In genomic region chr4:101357923-101358322, GRCm38 (mm10) we compare ENCODE assay signal across 7 mouse cellular contexts.
DNase-seq lines count a peak whose midpoint lies in the region; ATAC-seq lines count a peak whose summit lies in the region.

No protein-coding gene starts in this region.

- H3K27me3 ChIP-seq in neural tube, embryonic 11.5 days (ENCODE audit: control insufficient read depth, insufficient read depth, low read length), result no peaks in the 10 kb centered on the region
- H3K27me3 ChIP-seq in heart, embryonic 14.5 days (ENCODE audit: control insufficient read depth, insufficient read depth, low read length), result no peaks in the 10 kb centered on the region
- H3K27me3 ChIP-seq in liver, embryonic 11.5 days (replicated peaks; ENCODE audit: control insufficient read depth, insufficient read depth, low read length), result peaks cover 11% of the 10 kb centered on the region; the same call in 1 of the 2 replicates

- peak overlapping the region; percentile 89 for H3K4me2 ChIP-seq in neural tube, embryonic 11.5 days (ENCODE audit: low read depth)
- peak overlapping the region; percentile 97 for H3K4me2 ChIP-seq in heart, embryonic 14.5 days (ENCODE audit: low read length)
- H3K4me2 ChIP-seq in liver, embryonic 11.5 days, result peak overlapping the region; percentile 95

- H3K4me1 ChIP-seq in neural tube, embryonic 11.5 days (ENCODE audit: control insufficient read depth, insufficient read depth, low read length), result peaks cover 6% of the 10 kb centered on the region
- H3K4me1 ChIP-seq in heart, embryonic 14.5 days (ENCODE audit: control insufficient read depth in 2 of 2, insufficient read depth in 2 of 2, low read length in 2 of 2), result peaks cover 4 to 14% of the 10 kb centered on the region in 2 experiments; a peak in 3 of 4 replicates
- H3K4me1 ChIP-seq in liver, embryonic 11.5 days (replicated peaks; ENCODE audit: control insufficient read depth, insufficient read depth, low read length), result peaks cover 8% of the 10 kb centered on the region; the same call in 1 of the 2 replicates

- no peak overlapping the region for H3K4me3 ChIP-seq in neural tube, embryonic 11.5 days (ENCODE audit: low read depth, low read length)
- no peak overlapping the region for H3K4me3 ChIP-seq in heart, embryonic 14.5 days (ENCODE audit: control insufficient read depth in 1 of 2, insufficient read depth in 1 of 2, low read depth in 1 of 2, low read length in 2 of 2)
- H3K4me3 ChIP-seq in liver, embryonic 11.5 days (ENCODE audit: low read depth, low read length), result peak overlapping the region; percentile 69; the same call in 1 of the 2 replicates

- H3K9me3 ChIP-seq in neural tube, embryonic 11.5 days (ENCODE audit: control insufficient read depth, low read length), result no peaks in the 10 kb centered on the region
- H3K9me3 ChIP-seq in heart, embryonic 14.5 days (ENCODE audit: control insufficient read depth, low read length), result no peaks in the 10 kb centered on the region
- H3K9me3 ChIP-seq in liver, embryonic 11.5 days (ENCODE audit: control insufficient read depth, low read length), result no peaks in the 10 kb centered on the region

- no peak for ATAC-seq in neural tube, embryonic 11.5 days (ENCODE audit: insufficient read depth, low FRiP score, low TSS enrichment)
- no peak for ATAC-seq in heart, embryonic 14.5 days (ENCODE audit: insufficient number of reproducible peaks, insufficient read depth, low FRiP score, low read depth)
- ATAC-seq in liver, embryonic 11.5 days (replicated peaks; ENCODE audit: low FRiP score), result no peak

- 83% methylated on average over 8 of the region's 8 CpGs for WGBS in neural tube, embryonic 11.5 days
- WGBS in heart, embryonic 14.5 days, result 71% methylated on average over 8 of the region's 8 CpGs
- 92% methylated on average over 8 of the region's 8 CpGs for WGBS in liver, embryonic 11.5 days

- H3K27ac ChIP-seq in neural tube, embryonic 11.5 days (ENCODE audit: low read depth, low read length), result no peak overlapping the region
- no peak overlapping the region for H3K27ac ChIP-seq in heart, embryonic 14.5 days (replicated peaks in 1 of 2; ENCODE audit: control insufficient read depth in 1 of 2, insufficient read depth in 1 of 2, low read depth in 2 of 2, low read length in 2 of 2)
- H3K27ac ChIP-seq in liver, embryonic 11.5 days (ENCODE audit: low read depth, low read length), result no peak overlapping the region

- H3K9ac ChIP-seq in neural tube, embryonic 11.5 days (ENCODE audit: low read length), result no peak overlapping the region
- H3K9ac ChIP-seq in heart, embryonic 14.5 days (ENCODE audit: low read length), result no peak overlapping the region
- no peak overlapping the region for H3K9ac ChIP-seq in liver, embryonic 11.5 days (ENCODE audit: low read depth, low read length)

- no peak for DNase-seq in neural tube, embryonic 11.5 days (ENCODE audit: low spot score)
- no peak for DNase-seq in neural tube, embryonic 10.5 days (ENCODE audit: extremely low spot score, low spot score)
- no peak for DNase-seq in liver, embryonic 11.5 days (ENCODE audit: low spot score)
- DNase-seq in adrenal gland, postnatal 25 days, result no peak
- no peak for DNase-seq in right cerebral cortex, postnatal 10 days (ENCODE audit: low spot score in 2 of 2)
- no peak for DNase-seq in ovary, postnatal 14 days (ENCODE audit: low spot score)

- no peaks in the 10 kb centered on the region for H3K36me3 ChIP-seq in neural tube, embryonic 11.5 days (ENCODE audit: control insufficient read depth, insufficient read depth, low read length)
- H3K36me3 ChIP-seq in heart, embryonic 14.5 days (ENCODE audit: control insufficient read depth, insufficient read depth, low read length), result no peaks in the 10 kb centered on the region
- H3K36me3 ChIP-seq in liver, embryonic 11.5 days (ENCODE audit: control insufficient read depth, insufficient read depth, low read length), result no peaks in the 10 kb centered on the region
